Mouse (Mus musculus) heart, adult 2 months (tissue): ENCODE results near the gene Polk.

ENCODE experiments used
- CTCF ChIP-seq: fragments of 200-600 bp; IDR thresholded peaks from 2 replicates; pipeline ENCODE4 v1.8.1; 2022; ENCODE audit warnings: antibody characterized with exemption, mild to moderate bottlenecking, moderate library complexity
- EP300 ChIP-seq: fragments of 200-500 bp; IDR thresholded peaks from 2 replicates; pipeline ENCODE4 v1.6.1; 2011; ENCODE audit warnings: low read depth, low read length, control low read depth; ENCODE audit not compliant: insufficient read depth
- POLR2A ChIP-seq: fragments of 200-500 bp; IDR thresholded peaks from 2 replicates; pipeline ENCODE4 v1.6.1; 2011; ENCODE audit warnings: mild to moderate bottlenecking, low read depth, low read length, control low read depth; ENCODE audit not compliant: insufficient read depth

- TF ChIP-seq POLR2A: no peak
- TF ChIP-seq CTCF: no peak
- TF ChIP-seq EP300: no peak
Observed at GRCm38 (mm10) chr13:96458018-96458417, 84.4 kb downstream of the Polk start.
